Mouse (Mus musculus) olfactory bulb, adult 2 months (tissue): ENCODE data around the gene Gnl1. TPM values are rescaled to one million over a fixed set of nuclear protein-coding genes. Genes with fewer than 3 reads are reported as not detected.

Experiments used
- H3K27ac ChIP-seq: fragments of 200-500 bp; 2 replicates; pipeline ENCODE4 v1.5.1; 2012; ENCODE audit warnings: low read depth, low read length; ENCODE audit not compliant: insufficient read depth
- H3K4me1 ChIP-seq: fragments of 200-500 bp; 2 replicates; pipeline ENCODE4 v1.6.1; 2012; ENCODE audit warnings: low read length; ENCODE audit not compliant: control insufficient read depth, insufficient read depth
- H3K4me3 ChIP-seq: fragments of 200-500 bp; 2 replicates; pipeline ENCODE4 v1.5.1; 2012; ENCODE audit warnings: mild to moderate bottlenecking, low read depth, low read length, moderate library complexity; ENCODE audit not compliant: insufficient read depth
- CTCF ChIP-seq: fragments of 200-500 bp; IDR thresholded peaks from 2 replicates; pipeline ENCODE4 v1.5.1; 2012; ENCODE audit warnings: low read depth, mild to moderate bottlenecking, low read length, moderate library complexity; ENCODE audit not compliant: insufficient read depth
- POLR2A ChIP-seq: fragments of 200-500 bp; IDR thresholded peaks from 2 replicates; pipeline ENCODE4 v1.6.1; 2012; ENCODE audit warnings: mild to moderate bottlenecking, low read depth, low read length, moderate library complexity; ENCODE audit not compliant: insufficient read depth
- WGBS: fragments of 180-500 bp; shearing (Covaris S2); methylation state at CpG from one replicate; pipeline ENCODE4 v1.1.7; 2018; 5-methylcytosine and 5-hydroxymethylcytosine counted together
- polyA plus RNA-seq: library from polyadenylated mRNA; stranded (reverse); fragments of >200 nt; gene quantifications from 2 replicates; pipeline ENCODE4 v1.2.4, GENCODE M21; 2012; ENCODE audit warnings: low replicate concordance; ENCODE audit not compliant: missing spikeins, insufficient read depth, insufficient read length

Gnl1 gene
- polyA plus RNA-seq, 1 experiment, result not detected

DNA sequence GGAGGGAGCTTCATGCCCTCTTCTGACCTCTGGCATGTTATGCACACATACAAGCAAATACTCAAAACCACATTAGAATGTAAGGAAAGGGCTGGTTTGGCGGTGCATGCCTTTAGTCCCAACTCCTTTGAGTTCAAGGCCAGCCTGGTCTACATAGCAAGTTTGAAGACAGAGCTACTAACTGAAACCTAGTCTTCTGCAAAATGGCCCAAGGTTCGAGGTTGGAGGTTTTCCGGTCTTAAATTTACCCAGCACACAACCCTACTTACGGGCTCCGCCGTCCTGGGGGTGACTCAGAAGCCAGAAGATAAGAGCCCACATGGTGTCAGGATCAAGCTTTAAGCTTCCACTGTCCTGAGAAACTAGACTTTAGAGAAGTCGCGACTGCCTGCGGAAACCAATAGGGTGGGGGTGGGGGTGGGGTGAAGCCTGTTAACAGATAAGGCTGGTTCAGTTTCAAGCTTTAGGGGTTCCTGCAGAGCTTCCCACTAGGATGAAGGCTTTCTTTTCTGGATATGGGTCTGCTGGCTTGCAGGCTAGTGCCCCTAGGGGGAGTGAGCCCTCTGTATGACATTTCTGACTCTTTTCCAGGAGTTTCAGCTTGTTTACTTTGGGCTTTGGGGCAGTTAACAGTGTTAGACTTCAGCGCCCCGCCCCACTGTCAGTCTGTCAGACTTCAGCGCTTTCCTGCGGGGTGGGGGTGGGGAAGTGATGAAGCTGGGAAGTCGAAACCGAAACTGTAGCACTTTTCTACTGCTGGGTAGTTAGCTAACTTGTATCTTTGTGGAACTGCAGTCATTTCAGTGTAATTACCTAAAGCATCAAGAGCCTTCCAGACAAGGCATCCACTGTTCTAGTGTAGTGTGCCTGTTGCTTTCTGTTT is 40.8 kb downstream of the Gnl1 start, which contains the start of gene H2-T24:
H2-T24 (minus strand) TSS at position 370 of the 883 bp plus-strand sequence.
- H3K4me3 ChIP-seq, result peak within 1 kb of the TSS; percentile 5; the same call in 1 of the 2 replicates
- TF ChIP-seq POLR2A, result no peak
- no peak for TF ChIP-seq CTCF
- 28% methylated on average over 15 of the region's 15 CpGs for WGBS
- H3K4me1 ChIP-seq, result peaks cover 14% of the 10 kb centered on the region
- H3K27ac ChIP-seq, result peak within 1 kb of the TSS; percentile 20; the same call in 1 of the 2 replicates

DNA sequence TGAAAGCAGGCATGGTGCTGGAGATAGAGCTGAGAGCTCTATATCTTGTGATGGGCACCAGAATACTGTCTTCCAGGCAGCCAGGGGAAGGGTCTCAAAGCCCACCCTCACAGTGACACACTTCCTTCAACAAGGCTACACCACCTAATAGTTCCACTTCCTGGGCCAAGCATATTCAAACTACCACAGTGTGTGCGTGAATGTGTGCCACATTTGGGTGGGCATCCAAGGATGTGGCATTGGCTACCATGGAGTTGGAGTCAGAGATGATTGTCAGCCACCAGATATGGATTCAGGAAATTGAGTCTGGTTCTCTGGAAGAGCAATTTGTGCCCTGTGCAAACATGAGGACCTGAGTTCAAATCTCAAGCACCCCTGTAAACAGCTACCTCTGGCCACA is 41.7 kb downstream of the Gnl1 start:
- no peak overlapping the region for H3K27ac ChIP-seq
- no peak for TF ChIP-seq CTCF
- TF ChIP-seq POLR2A, result no peak
- peaks cover 14% of the 10 kb centered on the region for H3K4me1 ChIP-seq

DNA sequence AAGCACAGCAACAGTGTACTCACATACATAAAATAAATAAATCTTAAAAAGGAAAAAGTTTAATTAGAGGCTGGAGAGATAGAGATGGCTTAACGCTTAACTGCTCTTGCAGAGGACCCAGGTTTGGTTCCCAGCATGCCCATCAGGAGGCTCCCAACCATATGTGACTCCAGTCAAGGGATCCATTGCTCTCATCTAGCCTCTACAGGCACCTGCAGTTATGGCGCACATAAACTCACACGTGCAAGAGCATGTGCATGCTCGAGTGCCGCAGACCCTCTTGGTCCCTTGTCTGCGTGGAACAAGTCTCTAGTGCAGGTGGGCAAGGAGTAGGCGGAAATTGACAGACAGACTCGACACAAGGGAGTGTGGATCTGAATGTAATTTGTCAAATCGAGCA is 42.4 kb downstream of the Gnl1 start:
- TF ChIP-seq CTCF (no peak), POLR2A (no peak)
- Histone ChIP-seq H3K4me1 (peaks cover 14% of the 10 kb centered on the region), H3K4me3 (no peak overlapping the region), H3K27ac (no peak overlapping the region)
- 95% methylated on average over 9 of the region's 9 CpGs for WGBS

More for the DNA sequence above, 41.7 kb downstream of the Gnl1 start:
- no peak overlapping the region for H3K4me3 ChIP-seq
- WGBS, result 97% methylated on average over 1 of the region's 1 CpGs

DNA sequence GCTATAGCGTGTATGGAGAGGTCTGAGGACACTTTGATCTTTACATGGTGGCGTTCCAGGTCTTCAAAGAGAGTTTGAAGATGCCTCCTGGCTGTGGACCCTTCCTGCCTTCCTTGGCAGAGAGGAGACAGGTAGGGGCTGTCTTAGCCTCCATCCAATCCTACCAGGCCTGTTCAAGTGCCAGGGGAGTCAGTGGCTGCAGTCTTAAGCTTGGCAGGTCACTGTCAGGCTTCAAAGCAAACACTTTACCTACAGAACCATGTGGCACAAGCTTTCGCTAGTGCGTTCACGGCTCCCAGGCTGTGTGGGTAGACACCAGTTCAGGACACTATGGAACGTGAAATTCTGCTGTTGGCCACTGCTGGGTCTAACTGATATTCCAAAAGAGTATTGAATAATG is 43.3 kb downstream of the Gnl1 start:
- 91% methylated on average over 6 of the region's 6 CpGs for WGBS
- Histone ChIP-seq H3K4me3 (no peak overlapping the region), H3K27ac (no peak overlapping the region), H3K4me1 (peaks cover 14% of the 10 kb centered on the region)
- TF ChIP-seq CTCF (no peak), POLR2A (no peak)

- TF ChIP-seq CTCF (no peak), POLR2A (no peak)
- Histone ChIP-seq H3K4me3 (no peak overlapping the region), H3K4me1 (peaks cover 14% of the 10 kb centered on the region), H3K27ac (no peak overlapping the region)
- WGBS, result 55% methylated on average over 9 of the region's 9 CpGs
Measured at GRCm38 (mm10) chr17:36023710-36024654, 44.3 kb downstream of the Gnl1 start.

DNA sequence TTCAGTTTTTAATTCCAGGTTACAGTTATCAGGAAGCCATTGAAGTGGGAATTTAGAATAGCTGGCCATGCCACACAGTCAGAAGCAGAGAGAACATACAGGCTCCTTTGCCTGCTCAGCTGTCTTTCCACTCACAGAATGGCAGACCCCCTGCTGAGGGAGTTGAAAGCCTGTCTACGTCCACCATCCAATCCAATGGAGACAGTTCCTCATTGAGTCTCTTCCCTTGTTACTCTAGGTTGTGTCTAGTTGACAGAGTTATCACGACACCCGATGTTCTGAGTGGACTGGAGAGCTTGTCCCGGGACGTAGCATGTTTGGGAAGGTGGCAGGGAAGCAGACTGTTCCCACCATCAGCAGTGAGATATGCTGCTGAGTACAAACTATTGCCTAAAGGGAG is 45.5 kb downstream of the Gnl1 start:
- Histone ChIP-seq H3K4me1 (peaks cover 14% of the 10 kb centered on the region), H3K27ac (no peak overlapping the region)
- 56% methylated on average over 5 of the region's 5 CpGs for WGBS

GRCm38 (mm10) chr17:36025901-36026300 is 46.2 kb downstream of the Gnl1 start:
- H3K4me1 ChIP-seq, result peaks cover 9% of the 10 kb centered on the region
- TF ChIP-seq CTCF (no peak), POLR2A (no peak)
- no peak overlapping the region for H3K27ac ChIP-seq
- WGBS, result 68% methylated on average over 4 of the region's 4 CpGs
- no peak overlapping the region for H3K4me3 ChIP-seq

More for the DNA sequence above, 45.5 kb downstream of the Gnl1 start:
- no peak for TF ChIP-seq POLR2A
- H3K4me3 ChIP-seq, result no peak overlapping the region

DNA sequence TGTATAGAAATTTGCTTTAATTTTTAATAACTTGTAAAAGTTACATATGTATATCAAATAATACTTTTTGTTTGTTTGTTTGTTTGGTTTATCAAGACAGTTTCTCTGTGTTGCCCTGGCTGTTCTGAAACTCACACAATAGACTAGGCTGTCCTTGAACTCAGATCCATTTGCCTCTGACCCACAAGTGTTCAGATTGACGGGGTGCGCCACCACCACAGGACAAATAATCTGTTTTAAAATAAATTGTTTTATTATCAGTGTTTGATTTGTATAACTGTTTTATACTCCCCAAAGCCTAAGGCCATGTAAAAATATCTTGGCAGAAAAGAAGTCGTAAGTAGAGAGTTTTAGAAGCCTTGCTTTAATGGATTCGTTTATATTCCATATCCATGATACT is 48.0 kb downstream of the Gnl1 start:
- 93% methylated on average over 4 of the region's 4 CpGs for WGBS
- Histone ChIP-seq H3K27ac (no peak overlapping the region), H3K4me1 (peaks cover 20% of the 10 kb centered on the region), H3K4me3 (no peak overlapping the region)
- TF ChIP-seq CTCF (no peak), POLR2A (no peak)
